ENCODE assay signal across 14 mouse cellular contexts in genomic region chr10:89527054-89527453, GRCm38 (mm10). TPM values are rescaled to one million over a fixed set of nuclear protein-coding genes. Genes with fewer than 3 reads are reported as not detected.
A peak's percentile ranks its signal among the peaks of the same experiment; 100 is the strongest.
DNase-seq lines count a peak whose midpoint lies in the region; ATAC-seq lines count a peak whose summit lies in the region.
"Had no signal": no experiment of that assay in that cellular context is flagged by ENCODE, and none has a peak within 500 bp of the region (broad histone marks: within the 10 kb centered on the region; RNA-seq: fewer than 3 reads in every experiment).

No protein-coding gene starts in this region.

- H3K4me1 ChIP-seq in heart, embryonic 13.5 days, result peaks cover 48% of the 10 kb centered on the region
- H3K4me1 ChIP-seq in limb, embryonic 10.5 days, result no peaks in the 10 kb centered on the region
- no peaks in the 10 kb centered on the region for H3K4me1 ChIP-seq in forebrain, embryonic 11.5 days (replicated peaks; ENCODE audit: control insufficient read depth, insufficient read depth, low read length)

- no peaks in the 10 kb centered on the region for H3K36me3 ChIP-seq in heart, embryonic 13.5 days
- H3K36me3 ChIP-seq in limb, embryonic 10.5 days, result no peaks in the 10 kb centered on the region
- no peaks in the 10 kb centered on the region for H3K36me3 ChIP-seq in forebrain, embryonic 11.5 days (ENCODE audit: control insufficient read depth, insufficient read depth, low read length)
- H3K36me3 ChIP-seq: G1E had no signal

- no peaks in the 10 kb centered on the region for H3K9me3 ChIP-seq in heart, embryonic 13.5 days
- H3K9me3 ChIP-seq in limb, embryonic 10.5 days (replicated peaks), result no peaks in the 10 kb centered on the region
- H3K9me3 ChIP-seq in forebrain, embryonic 11.5 days (ENCODE audit: control insufficient read depth, low read length), result no peaks in the 10 kb centered on the region
- H3K9me3 ChIP-seq: G1E had no signal

- no peak; the same call in 1 of the 2 replicates for ATAC-seq in heart, embryonic 13.5 days (ENCODE audit: extremely low read depth, insufficient number of reproducible peaks, low FRiP score, low TSS enrichment)
- no peak for ATAC-seq in forebrain, embryonic 11.5 days (replicated peaks; ENCODE audit: low FRiP score)

- H3K4me2 ChIP-seq in heart, embryonic 13.5 days, result no peak overlapping the region
- H3K4me2 ChIP-seq in forebrain, embryonic 11.5 days (ENCODE audit: low read depth, low read length, severe bottlenecking), result no peak overlapping the region

- no peaks in the 10 kb centered on the region for H3K27me3 ChIP-seq in heart, embryonic 13.5 days (replicated peaks)
- H3K27me3 ChIP-seq in limb, embryonic 10.5 days (ENCODE audit: low read depth, poor library complexity, severe bottlenecking), result no peaks in the 10 kb centered on the region
- H3K27me3 ChIP-seq in forebrain, embryonic 11.5 days (ENCODE audit: control insufficient read depth, insufficient read depth, low read length), result no peaks in the 10 kb centered on the region

- WGBS in heart, embryonic 13.5 days, result 23% methylated on average over 5 of the region's 5 CpGs
- 87% methylated on average over 5 of the region's 5 CpGs for WGBS in limb, embryonic 10.5 days
- WGBS in forebrain, embryonic 11.5 days, result 88% methylated on average over 5 of the region's 5 CpGs

- DNase-seq in Muller cell, postnatal 12 days (ENCODE audit: inconsistent ontology term), result peak; percentile 97
- peak; percentile 58 for DNase-seq in adrenal gland, postnatal 10 days
- DNase-seq in lung, postnatal 14 days, result peak; percentile 9
- DNase-seq in thymus, postnatal 4 days, result no peak
- no peak for DNase-seq in limb, embryonic 10.5 days (ENCODE audit: low spot score)
- no peak for DNase-seq in forebrain, embryonic 11.5 days (ENCODE audit: low spot score)
- DNase-seq: gastrocnemius, adult 2 months; kidney, adult 2 months; thymus, postnatal 25 days had no signal

- peak overlapping the region; percentile 70 for H3K27ac ChIP-seq in heart, embryonic 13.5 days (replicated peaks)
- no peak overlapping the region for H3K27ac ChIP-seq in limb, embryonic 10.5 days
- H3K27ac ChIP-seq in forebrain, embryonic 11.5 days (ENCODE audit: low read depth, low read length), result no peak overlapping the region
- H3K27ac ChIP-seq: gastrocnemius, adult 2 months; left cerebral cortex, adult 2 months; macrophage had no signal

- H3K9ac ChIP-seq in heart, embryonic 13.5 days, result no peak overlapping the region
- H3K9ac ChIP-seq in forebrain, embryonic 11.5 days (ENCODE audit: low read length), result no peak overlapping the region

- H3K4me3 ChIP-seq in heart, embryonic 13.5 days, result no peak overlapping the region
- no peak overlapping the region for H3K4me3 ChIP-seq in limb, embryonic 10.5 days
- H3K4me3 ChIP-seq in forebrain, embryonic 11.5 days (ENCODE audit: low read depth, low read length), result no peak overlapping the region
- H3K4me3 ChIP-seq: gastrocnemius, adult 2 months; left cerebral cortex, adult 2 months had no signal

RNA-seq across cellular contexts. Expression of gene Nr1h4, which starts 6.3 kb away (rescaled TPM):
- total RNA-seq in adrenal gland, postnatal 10 days (2021), result 10 to 100 TPM; 14.5 to 19.2 TPM
- 1.2 TPM in 2 replicates for polyA plus RNA-seq in heart, embryonic 13.5 days (2015; fragmentation: Nextera tagmentation; extraction: Ambion mirVana)
- not detected in 2 replicates for polyA plus RNA-seq in limb, embryonic 10.5 days (2016; fragmentation: Nextera tagmentation; extraction: Ambion mirVana)
- polyA plus RNA-seq in forebrain, embryonic 11.5 days (2014; fragmentation: Nextera tagmentation; extraction: Ambion mirVana), result not detected in 2 replicates
- total RNA-seq: G1E; left cerebral cortex, adult 2 months had no signal
- polyA plus RNA-seq: embryonic facial prominence, embryonic 11.5 days; G1E; macrophage had no signal

Comparison
In these comparisons a context has a peak if more than half of its experiments do, and no peak if none do; other contexts are left out.
1. DNase-seq: peak in Muller cell, postnatal 12 days (single experiment), adrenal gland, postnatal 10 days (single experiment) and lung, postnatal 14 days (single experiment); none in thymus, postnatal 4 days (single experiment), limb, embryonic 10.5 days (single experiment) and forebrain, embryonic 11.5 days (single experiment).